Mouse (Mus musculus): Measurements from ENCODE around the gene Serpina1b. TPM values are rescaled to one million over a fixed set of nuclear protein-coding genes. Genes with fewer than 3 reads are reported as not detected.
"Not testable (repeated sequence)": the region's sequence is repeated elsewhere in the genome, so short reads cannot be mapped to it uniquely, and the experiment has no call there.

Gene Serpina1b
- polyA plus RNA-seq, 2 experiments from 2014 or later, result not detected

DNA sequence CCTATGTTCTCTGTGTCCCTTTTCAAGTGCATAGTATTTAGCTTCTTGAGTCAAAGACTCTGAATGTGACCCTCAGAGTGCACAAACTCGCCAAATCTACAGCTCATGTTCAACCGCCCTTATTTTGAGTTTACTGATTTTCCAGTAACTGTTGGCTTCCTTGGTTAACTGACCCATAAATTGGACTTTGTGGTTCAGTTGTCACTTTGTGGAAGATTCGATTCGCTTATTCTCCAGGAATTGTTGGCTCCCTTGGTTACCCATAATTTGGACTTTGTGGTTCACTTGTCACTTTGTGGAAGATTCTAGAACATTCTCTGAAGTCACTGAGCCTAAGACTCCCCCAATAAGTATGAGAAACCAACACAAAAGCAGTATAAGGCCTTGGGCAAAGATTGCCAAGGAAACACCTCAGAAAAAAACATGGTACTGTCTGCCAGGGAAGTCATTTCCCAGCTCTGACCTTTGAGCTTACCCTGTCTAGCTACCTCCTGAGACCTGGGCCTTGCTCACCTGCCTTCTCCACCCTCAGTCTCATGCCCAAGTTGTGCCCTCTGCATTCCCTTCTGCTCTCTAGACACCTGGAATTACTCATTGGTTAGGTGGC lies 129.9 kb downstream of the Serpina1b start:
- no peak for ATAC-seq

DNA sequence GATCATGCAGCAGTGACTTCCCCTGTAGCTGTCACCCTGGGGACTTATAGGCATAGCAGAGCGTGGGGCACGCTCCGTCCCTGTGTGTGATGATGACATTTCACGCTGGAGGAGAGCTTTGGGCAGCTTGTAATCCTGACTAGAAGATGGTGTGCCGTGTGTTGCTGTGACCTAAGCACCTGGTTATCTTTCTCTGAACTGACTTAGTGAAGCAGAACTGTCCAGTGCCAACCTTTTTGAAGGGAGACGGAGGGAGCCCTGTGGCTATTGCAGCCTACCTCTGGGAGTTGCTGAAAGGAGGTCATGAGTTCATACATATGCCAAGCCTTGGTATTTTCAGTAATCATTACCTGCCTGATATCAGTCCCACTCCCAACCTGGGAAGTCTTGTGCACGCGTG lies 134.7 kb downstream of the Serpina1b start, which contains the start of gene Serpina1f:
Gene Serpina1f, minus strand, starts transcription at position 101 of the 400 bp plus-strand sequence.
- ATAC-seq, result no peak

DNA sequence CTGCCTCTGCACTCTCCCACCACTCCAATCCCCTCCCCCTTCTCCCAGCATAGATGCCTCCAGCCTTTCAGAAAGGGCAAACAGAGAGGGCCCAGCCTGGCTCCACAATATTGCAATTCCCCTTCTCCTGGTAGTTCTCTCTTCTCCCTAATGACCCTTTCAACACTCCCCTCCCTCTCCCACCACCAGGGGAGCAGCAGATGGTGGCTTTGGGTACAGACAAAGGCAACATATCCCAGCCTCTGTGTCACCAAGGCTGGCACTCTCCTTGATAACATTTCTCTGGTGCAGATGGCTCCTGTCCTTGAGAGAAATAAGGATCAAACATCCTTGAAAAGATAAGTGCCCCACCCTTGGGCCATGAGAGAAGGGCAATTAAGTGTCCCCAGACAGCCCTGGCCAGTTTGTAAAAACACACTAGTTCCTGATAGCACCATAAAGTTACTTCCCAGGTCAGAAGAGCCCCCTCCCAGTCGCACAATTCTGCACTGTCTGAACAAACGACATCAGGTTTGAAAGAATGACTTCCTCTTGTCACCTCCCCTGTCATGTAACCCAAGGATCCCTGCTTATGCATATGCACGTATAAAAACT lies 141.9 kb downstream of the Serpina1b start:
- no peak for ATAC-seq

DNA sequence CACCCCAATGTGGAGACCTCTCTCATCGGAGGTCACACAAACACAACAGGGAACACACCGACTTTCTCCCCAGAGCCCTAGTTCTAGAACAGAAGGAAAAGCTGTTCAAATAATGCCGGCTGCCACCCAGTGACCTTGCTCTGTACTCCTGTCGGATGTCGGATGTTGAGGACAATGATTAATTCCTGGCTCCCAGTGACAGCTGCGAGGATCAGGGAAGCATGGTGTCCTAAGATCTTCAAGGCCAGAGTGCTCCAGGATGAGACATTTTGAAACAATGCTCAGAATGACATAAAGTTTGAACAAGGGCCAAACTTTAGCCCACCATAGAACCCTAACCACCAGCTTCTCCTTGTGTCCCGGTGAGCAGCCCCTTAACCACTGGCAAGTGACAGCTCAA lies 143.2 kb downstream of the Serpina1b start:
- ATAC-seq, result no peak

DNA sequence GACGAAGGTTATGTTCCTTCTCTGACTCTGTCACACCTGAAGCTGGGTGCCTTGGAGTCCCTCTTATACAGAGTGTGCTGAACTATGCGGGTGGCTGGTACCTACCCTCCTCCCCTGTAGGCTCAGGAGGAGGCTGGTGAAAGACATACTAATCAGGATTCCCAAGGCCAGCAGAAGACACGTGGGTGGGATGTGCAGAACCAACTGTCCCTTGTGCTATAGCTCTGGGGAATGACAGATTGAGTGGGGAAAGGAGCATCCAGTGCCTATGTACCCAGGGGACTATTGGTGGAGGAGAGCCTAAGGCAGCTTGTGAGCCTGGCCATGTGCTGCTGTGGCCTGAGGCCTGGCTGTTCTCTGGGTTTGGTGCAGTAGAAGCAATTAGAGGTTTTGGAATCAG lies 144.1 kb downstream of the Serpina1b start:
- ATAC-seq, result no peak

DNA sequence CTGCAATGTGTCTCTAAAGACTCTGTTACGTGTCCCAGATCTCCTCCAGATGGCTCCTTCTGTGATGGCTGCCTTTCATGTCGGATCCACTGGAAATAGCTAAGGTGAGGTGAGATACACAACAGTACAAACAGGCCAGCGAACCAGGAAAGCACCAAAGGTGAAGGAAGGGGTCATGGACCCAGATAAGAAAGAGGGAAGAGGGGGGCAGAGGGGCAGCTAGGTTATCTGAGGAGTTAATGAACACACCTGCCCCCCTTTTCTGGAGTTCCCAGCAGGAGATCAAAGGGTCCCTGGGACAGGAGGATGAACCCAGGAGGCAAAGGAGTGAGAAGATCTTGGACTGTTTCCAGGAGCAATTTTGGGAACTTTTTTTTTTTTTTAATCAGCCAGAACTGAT lies 144.8 kb downstream of the Serpina1b start:
- no peak for ATAC-seq

DNA sequence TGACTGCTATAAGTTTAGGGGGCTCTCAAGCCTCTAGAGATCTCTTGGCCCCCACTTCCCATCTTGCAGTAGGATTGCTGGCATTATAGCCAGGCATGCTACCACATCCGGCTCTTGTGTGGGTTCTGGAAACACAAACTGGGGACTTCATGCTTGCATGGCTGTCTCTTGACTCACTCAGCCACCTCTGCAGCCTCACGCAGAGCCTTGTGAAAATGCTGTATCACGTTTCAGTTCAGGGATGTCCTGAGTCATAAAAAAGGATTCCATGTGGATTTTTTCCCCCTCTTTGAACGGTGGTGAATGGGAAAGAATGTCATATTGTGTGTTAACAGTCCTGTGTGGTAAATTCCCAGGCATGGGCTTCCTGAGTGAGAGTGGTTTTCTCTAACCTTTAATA lies 146.4 kb downstream of the Serpina1b start:
- no peak for ATAC-seq

DNA sequence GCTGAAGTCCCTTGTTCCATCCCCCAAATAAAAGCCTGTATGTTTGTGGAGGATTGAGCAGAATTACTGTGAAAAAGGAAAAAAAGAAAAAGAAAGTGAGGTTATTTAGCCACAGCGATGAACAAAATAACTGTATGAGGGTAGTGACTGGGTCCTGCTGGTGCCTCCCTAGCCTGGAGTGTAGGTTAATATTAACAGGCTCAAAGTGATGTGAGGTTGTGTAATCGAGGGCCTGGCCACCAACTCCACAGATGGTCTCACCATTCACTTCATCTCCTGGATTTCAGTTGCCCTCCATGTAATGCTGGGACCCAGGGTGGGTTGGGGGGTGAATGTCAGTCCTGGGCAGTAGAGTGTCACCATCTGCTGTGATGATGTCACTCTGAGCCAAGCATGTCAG lies 148.4 kb downstream of the Serpina1b start:
- no peak for ATAC-seq

DNA sequence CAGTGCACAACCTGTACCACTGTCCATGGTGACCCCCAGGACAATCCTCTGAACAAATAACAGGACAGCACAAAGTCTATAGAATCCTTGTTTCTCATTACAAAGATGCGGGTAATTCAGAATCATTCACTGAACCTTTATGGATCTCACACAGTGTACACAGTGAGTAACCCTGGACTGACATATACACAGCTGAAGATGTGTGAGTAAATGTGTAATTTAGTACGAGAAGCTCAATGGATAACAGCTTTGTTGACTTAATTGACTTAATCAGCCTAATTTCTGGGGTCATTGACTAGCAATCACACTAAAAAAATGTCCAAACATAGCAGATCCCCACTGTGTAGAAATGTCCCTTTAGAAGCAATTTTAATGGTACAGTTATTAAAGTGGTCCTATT lies 149.0 kb downstream of the Serpina1b start:
- ATAC-seq, result no peak

DNA sequence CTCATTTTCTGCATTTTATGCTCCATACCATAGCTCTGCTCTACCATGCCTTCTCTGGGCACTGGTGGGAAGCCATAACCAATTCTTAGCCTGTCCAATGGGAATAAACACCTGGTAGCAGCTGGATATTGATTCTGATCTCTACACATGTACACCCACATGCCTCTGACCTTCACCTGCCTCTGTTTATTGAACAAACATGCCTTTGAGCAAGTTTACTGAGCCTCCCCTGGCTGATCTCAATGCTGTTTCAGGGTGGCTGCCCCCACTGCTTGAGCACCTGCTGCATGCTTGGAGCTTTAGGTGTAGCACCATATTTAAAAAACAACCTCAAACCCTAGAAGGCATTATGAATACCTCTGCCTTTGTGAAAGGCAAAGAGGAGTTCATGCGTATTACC lies 150.3 kb downstream of the Serpina1b start:
- ATAC-seq, result not testable (repeated sequence)

Other genes with a start within 250 kb of the Serpina1b start
- not detected for gene Serpina10, start 198.9 kb downstream of the Serpina1b start, polyA plus RNA-seq (2017; shearing (Covaris generic))
- gene Serpina6, start 173.2 kb downstream of the Serpina1b start, polyA plus RNA-seq (2017; shearing (Covaris generic)), result not detected
- not detected for gene Serpina16, start 154.2 kb downstream of the Serpina1b start, polyA plus RNA-seq (2017; shearing (Covaris generic))
- gene Serpina1f, start 134.8 kb downstream of the Serpina1b start, polyA plus RNA-seq (2017; shearing (Covaris generic)), result not detected
- not detected for gene Serpina1d, start 56.8 kb downstream of the Serpina1b start, polyA plus RNA-seq (2017; shearing (Covaris generic))
- not detected for gene Serpina1a, start 33.2 kb upstream of the Serpina1b start, polyA plus RNA-seq (2017; shearing (Covaris generic))
- gene Serpina1c, start 74.5 kb upstream of the Serpina1b start, polyA plus RNA-seq (2017; shearing (Covaris generic)), result not detected
- gene Serpina1e, start 128.6 kb upstream of the Serpina1b start, polyA plus RNA-seq (2017; shearing (Covaris generic)), result not detected
- gene Serpina11, start 159.6 kb upstream of the Serpina1b start, polyA plus RNA-seq (2017; shearing (Covaris generic)), result not detected
- gene Serpina9, start 183.4 kb upstream of the Serpina1b start, polyA plus RNA-seq (2017; shearing (Covaris generic)), result 1 to 10 TPM; 1.1 to 1.3 TPM
- gene Serpina12, start 214.1 kb upstream of the Serpina1b start, polyA plus RNA-seq (2017; shearing (Covaris generic)), result not detected